Mouse (Mus musculus): Measurements from ENCODE around the gene Ttc36. TPM values are rescaled to one million over a fixed set of nuclear protein-coding genes. Genes with fewer than 3 reads are reported as not detected.

The Ttc36 gene
- polyA plus RNA-seq, 1 experiment from 2014 or later = 0.91 TPM

DNA sequence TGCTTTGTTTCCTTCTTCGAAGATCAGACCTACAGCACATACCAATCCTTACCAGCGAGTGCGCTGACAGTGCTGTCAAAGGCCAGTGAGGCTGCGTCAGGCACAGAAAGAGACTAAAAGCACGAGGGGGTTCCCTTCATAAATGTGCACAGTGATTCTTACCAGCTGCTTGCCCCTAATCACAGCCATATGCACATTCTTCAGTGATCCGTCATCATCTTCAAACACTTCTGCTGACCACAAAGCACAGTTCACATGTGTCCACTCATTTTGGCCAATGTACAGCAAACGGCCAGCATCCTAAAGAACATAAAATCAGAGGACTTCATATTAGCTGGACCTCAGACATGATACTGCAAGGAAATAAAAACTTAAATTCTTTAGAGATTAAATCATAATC, 23.8 kb upstream of the Ttc36 start:
- DNase-seq (peak; percentile 41), ATAC-seq (ENCODE audit: insufficient read depth) (no peak)
- no peak overlapping the region for H3K4me3 ChIP-seq (ENCODE audit: low read depth, low read length)
- no peak overlapping the region for H3K27ac ChIP-seq (ENCODE audit: low read depth)
- peaks cover 99% of the 10 kb centered on the region for H3K36me3 ChIP-seq (ENCODE audit: insufficient read depth)
- WGBS = 61% methylated on average over 7 of the region's 7 CpGs
- H3K9me3 ChIP-seq (ENCODE audit: low read depth, low read length) = no peaks in the 10 kb centered on the region
- TF ChIP-seq CTCF (IDR thresholded peaks at IDR 0.05; ENCODE audit: low read depth) = no peak
- H3K27me3 ChIP-seq (ENCODE audit: insufficient read depth, low read length) = no peaks in the 10 kb centered on the region
- H3K9ac ChIP-seq = no peak overlapping the region
- H3K4me1 ChIP-seq (ENCODE audit: insufficient read depth) = no peaks in the 10 kb centered on the region
- no peak overlapping the region for H3K4me2 ChIP-seq

DNA sequence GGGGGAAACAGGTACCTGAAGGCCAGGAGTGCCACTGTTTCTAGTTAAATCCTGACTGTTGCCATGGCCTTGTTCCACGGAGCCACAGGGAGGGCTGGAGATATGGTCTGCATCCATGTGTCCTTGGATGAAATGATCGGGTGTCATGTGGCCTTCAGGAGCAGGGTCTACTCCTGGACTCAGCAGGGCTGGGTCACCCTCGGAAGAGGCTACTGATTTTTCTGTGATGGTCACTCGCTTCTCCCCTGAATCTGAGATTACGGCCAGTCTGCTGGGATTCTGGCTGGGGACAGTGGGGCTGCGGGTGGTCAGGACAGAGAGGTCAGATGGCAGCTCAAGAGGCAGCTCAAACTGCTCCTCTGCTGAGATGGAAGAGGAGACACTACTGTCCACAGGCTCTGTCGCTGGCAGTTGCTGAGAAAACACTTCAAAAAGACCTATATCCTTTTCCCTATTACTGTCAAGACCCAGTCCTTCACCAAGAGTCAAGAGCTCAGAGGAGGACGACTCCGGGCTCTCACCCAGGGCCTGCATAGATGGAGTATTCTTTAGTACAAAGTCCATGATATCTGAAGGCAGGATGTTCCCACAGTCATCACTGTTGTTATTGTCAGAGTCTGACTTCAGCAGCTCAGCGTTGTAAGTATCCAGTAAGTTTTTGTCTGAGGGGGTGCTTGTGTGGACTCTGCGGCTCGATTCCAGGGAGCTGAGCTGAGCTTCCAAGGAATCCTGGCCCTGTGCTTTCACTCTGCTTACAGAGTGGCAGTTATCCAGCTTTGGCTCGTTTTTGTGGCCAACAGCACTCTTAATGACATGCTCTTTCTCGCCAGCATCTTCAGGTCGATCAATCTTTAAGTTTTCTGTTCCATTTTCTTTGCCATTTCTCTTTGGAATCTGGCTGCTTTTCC, 17.3 kb upstream of the Ttc36 start:
- TF ChIP-seq CTCF (IDR thresholded peaks at IDR 0.05; ENCODE audit: low read depth) = no peak
- H3K4me1 ChIP-seq (ENCODE audit: insufficient read depth) = no peaks in the 10 kb centered on the region
- H3K4me2 ChIP-seq = no peak overlapping the region
- H3K27ac ChIP-seq (ENCODE audit: low read depth) = no peak overlapping the region
- H3K4me3 ChIP-seq (ENCODE audit: low read depth, low read length) = no peak overlapping the region
- no peaks in the 10 kb centered on the region for H3K9me3 ChIP-seq (ENCODE audit: low read depth, low read length)
- no peak for ATAC-seq (ENCODE audit: insufficient read depth)
- peaks cover 100% of the 10 kb centered on the region for H3K36me3 ChIP-seq (ENCODE audit: insufficient read depth)
- H3K27me3 ChIP-seq (ENCODE audit: insufficient read depth, low read length) = no peaks in the 10 kb centered on the region
- 88% methylated on average over 15 of the region's 15 CpGs for WGBS
- no peak overlapping the region for H3K9ac ChIP-seq
- no peak for DNase-seq

DNA sequence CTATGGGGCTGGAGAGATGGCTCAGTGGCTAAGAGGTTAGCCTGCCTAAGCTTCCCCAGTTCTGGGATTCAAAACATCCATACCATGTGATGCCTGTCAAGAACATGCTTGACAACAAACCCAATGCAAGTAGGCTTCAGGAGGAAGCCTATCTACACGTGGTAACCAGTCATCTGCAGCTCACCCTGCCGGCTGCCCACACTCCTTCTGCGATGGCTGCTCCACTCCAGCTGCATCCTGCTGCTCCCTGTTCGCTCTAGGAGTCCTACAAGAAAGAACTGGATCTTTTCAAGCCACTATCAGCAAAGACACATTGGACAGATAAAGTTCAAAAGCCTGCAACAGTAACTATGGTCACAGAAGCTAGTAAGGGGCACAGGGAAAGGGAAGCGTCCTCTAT, 14.7 kb upstream of the Ttc36 start:
- ATAC-seq (ENCODE audit: insufficient read depth) (no peak), DNase-seq (no peak)
- H3K9ac ChIP-seq = no peak overlapping the region
- peaks cover 100% of the 10 kb centered on the region for H3K36me3 ChIP-seq (ENCODE audit: insufficient read depth)
- WGBS = 84% methylated on average over 5 of the region's 5 CpGs
- H3K9me3 ChIP-seq (ENCODE audit: low read depth, low read length) = no peaks in the 10 kb centered on the region
- no peak for TF ChIP-seq CTCF (IDR thresholded peaks at IDR 0.05; ENCODE audit: low read depth)
- H3K27me3 ChIP-seq (ENCODE audit: insufficient read depth, low read length) = no peaks in the 10 kb centered on the region
- H3K4me2 ChIP-seq = no peak overlapping the region
- no peak overlapping the region for H3K27ac ChIP-seq (ENCODE audit: low read depth)
- H3K4me3 ChIP-seq (ENCODE audit: low read depth, low read length) = no peak overlapping the region
- no peaks in the 10 kb centered on the region for H3K4me1 ChIP-seq (ENCODE audit: insufficient read depth)

DNA sequence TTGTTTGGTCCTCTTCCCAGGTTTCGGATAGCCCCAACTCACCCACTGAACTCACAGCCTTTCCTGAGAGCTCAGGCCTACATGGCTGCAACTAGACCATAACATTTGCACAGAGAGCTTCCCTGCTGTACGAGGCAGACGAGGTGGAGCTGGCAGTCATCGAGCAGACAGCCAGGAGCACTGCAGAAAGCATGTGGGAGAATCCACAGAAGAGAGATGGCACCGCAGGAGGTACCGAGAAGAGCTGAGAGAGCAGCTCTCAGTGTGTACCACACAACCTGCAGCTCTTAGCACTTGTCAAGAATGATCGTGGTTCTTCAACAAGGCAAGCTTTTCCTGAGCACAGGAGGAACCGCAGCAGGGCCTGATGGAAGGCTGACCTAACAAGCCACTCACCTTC, 11.3 kb upstream of the Ttc36 start:
- Histone ChIP-seq H3K4me1 (ENCODE audit: insufficient read depth) (no peaks in the 10 kb centered on the region), H3K36me3 (ENCODE audit: insufficient read depth) (peaks cover 100% of the 10 kb centered on the region), H3K4me2 (no peak overlapping the region), H3K27ac (ENCODE audit: low read depth) (no peak overlapping the region), H3K9ac (no peak overlapping the region), H3K9me3 (ENCODE audit: low read depth, low read length) (no peaks in the 10 kb centered on the region), H3K27me3 (ENCODE audit: insufficient read depth, low read length) (no peaks in the 10 kb centered on the region), H3K4me3 (ENCODE audit: low read depth, low read length) (no peak overlapping the region)
- no peak for TF ChIP-seq CTCF (IDR thresholded peaks at IDR 0.05; ENCODE audit: low read depth)
- ATAC-seq (ENCODE audit: insufficient read depth) = no peak
- WGBS = 91% methylated on average over 8 of the region's 8 CpGs
- DNase-seq = no peak

DNA sequence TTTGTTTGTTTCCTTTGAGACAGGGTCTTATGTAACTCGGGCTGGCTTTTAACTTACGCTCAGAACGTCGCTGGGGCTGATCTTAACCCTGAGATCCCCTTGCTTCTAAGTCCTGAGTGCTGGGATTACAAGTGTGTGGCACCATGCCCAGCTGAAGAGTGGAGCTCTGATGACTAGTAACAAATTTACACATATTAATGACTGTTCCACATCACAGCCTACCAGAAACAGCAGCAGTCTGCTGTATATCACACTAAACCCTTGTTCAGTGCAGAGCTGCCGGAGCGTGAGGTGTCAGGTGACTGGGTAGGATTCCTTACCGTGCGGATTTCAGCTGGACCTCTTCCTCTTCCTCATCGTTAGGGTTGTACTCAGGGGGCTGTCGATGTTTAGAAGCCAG, 7.4 kb upstream of the Ttc36 start:
- Histone ChIP-seq H3K4me3 (ENCODE audit: low read depth, low read length) (no peak overlapping the region), H3K36me3 (ENCODE audit: insufficient read depth) (peaks cover 99% of the 10 kb centered on the region), H3K27me3 (ENCODE audit: insufficient read depth, low read length) (no peaks in the 10 kb centered on the region), H3K4me2 (no peak overlapping the region), H3K9ac (no peak overlapping the region), H3K27ac (ENCODE audit: low read depth) (no peak overlapping the region), H3K4me1 (ENCODE audit: insufficient read depth) (no peaks in the 10 kb centered on the region), H3K9me3 (ENCODE audit: low read depth, low read length) (no peaks in the 10 kb centered on the region)
- 79% methylated on average over 10 of the region's 10 CpGs for WGBS
- no peak for TF ChIP-seq CTCF (IDR thresholded peaks at IDR 0.05; ENCODE audit: low read depth)
- DNase-seq (no peak), ATAC-seq (ENCODE audit: insufficient read depth) (no peak)

DNA sequence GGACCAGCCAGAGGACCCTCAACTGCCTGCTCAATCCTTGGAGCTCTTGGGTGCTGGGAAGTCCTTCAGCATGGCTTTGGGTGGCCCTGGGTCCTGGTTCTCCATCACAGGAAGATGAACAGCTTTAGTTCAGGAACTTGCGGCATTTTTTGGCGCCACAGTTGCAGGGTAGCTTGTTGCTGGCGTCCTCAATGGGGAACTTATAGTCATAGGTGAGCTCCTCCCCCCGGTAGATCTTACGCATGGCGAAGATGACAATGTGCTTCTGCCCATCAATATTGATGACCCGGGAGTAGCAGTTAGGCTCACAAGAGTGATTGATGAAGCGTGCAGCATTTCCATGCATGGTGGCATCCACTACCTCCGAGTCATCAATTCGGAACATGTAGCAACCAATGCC, 4.9 kb upstream of the Ttc36 start:
- no peaks in the 10 kb centered on the region for H3K27me3 ChIP-seq (ENCODE audit: insufficient read depth, low read length)
- H3K9me3 ChIP-seq (ENCODE audit: low read depth, low read length) = no peaks in the 10 kb centered on the region
- 91% methylated on average over 10 of the region's 10 CpGs for WGBS
- no peaks in the 10 kb centered on the region for H3K4me1 ChIP-seq (ENCODE audit: insufficient read depth)
- no peak for ATAC-seq (ENCODE audit: insufficient read depth)
- TF ChIP-seq CTCF (IDR thresholded peaks at IDR 0.05; ENCODE audit: low read depth) = no peak
- DNase-seq = no peak
- no peak overlapping the region for H3K27ac ChIP-seq (ENCODE audit: low read depth)
- no peak overlapping the region for H3K9ac ChIP-seq
- H3K4me2 ChIP-seq = no peak overlapping the region
- H3K4me3 ChIP-seq (ENCODE audit: low read depth, low read length) = no peak overlapping the region
- H3K36me3 ChIP-seq (ENCODE audit: insufficient read depth) = peaks cover 82% of the 10 kb centered on the region

DNA sequence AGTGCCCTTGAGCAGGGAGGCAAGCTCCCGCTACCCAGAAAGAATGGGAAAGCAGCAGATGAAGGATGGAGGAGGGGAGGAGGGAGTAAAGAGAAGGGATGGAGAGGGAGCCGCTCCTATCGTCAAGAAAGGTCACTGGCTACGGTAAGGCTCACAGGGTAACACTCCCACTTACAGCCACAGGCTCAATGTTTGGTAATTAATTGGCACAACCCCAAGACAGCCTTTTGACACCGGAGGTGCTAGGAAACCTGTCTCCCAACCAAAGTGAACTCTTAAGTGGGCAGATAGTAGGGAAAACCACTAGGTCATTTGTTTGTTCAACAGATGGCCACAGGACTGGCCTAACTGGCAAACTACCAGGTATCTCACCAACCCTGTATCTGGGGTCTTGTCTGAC, 4.3 kb upstream of the Ttc36 start:
- ATAC-seq (ENCODE audit: insufficient read depth) (no peak), DNase-seq (no peak)
- Histone ChIP-seq H3K36me3 (ENCODE audit: insufficient read depth) (peaks cover 75% of the 10 kb centered on the region), H3K27ac (ENCODE audit: low read depth) (no peak overlapping the region), H3K4me1 (ENCODE audit: insufficient read depth) (no peaks in the 10 kb centered on the region), H3K4me3 (ENCODE audit: low read depth, low read length) (no peak overlapping the region), H3K4me2 (no peak overlapping the region), H3K9me3 (ENCODE audit: low read depth, low read length) (no peaks in the 10 kb centered on the region), H3K9ac (no peak overlapping the region), H3K27me3 (ENCODE audit: insufficient read depth, low read length) (no peaks in the 10 kb centered on the region)
- 61% methylated on average over 5 of the region's 5 CpGs for WGBS
- TF ChIP-seq CTCF (IDR thresholded peaks at IDR 0.05; ENCODE audit: low read depth) = no peak

All from lung, embryonic 14.5 days (tissue).